Mouse (Mus musculus) hindbrain, postnatal 0 days (tissue): Measurements from ENCODE around the gene Igfbp2. TPM values are rescaled to one million over a fixed set of nuclear protein-coding genes. Genes with fewer than 3 reads are reported as not detected.
A peak's percentile ranks its signal among the peaks of the same experiment; 100 is the strongest.

Experiments used
- ATAC-seq: fragments of 200-750 bp; cut with Nextera tagmentation; 2 replicates; pipeline ENCODE4 v1.8.0; 2017; ENCODE audit warnings: mild to moderate bottlenecking, moderate TSS enrichment, moderate library complexity
- DNase-seq: peaks from one replicate; pipeline ENCODE4 v3.0.0-alpha.2; 2015; ENCODE audit warnings: low spot score
- H3K27ac ChIP-seq: fragments of 300-500 bp; sonication (generic); 2 replicates; pipeline ENCODE4 v1.5.1; 2014; ENCODE audit warnings: mild to moderate bottlenecking
- H3K27me3 ChIP-seq: fragments of 300-500 bp; sonication (generic); 2 replicates; pipeline ENCODE4 v1.6.1; 2014; ENCODE audit warnings: low read length, mixed read lengths; ENCODE audit not compliant: insufficient read depth
- H3K36me3 ChIP-seq: fragments of 300-500 bp; sonication (generic); 2 replicates; pipeline ENCODE4 v1.6.1; 2014; ENCODE audit warnings: low read length, mixed read lengths; ENCODE audit not compliant: insufficient read depth
- H3K4me1 ChIP-seq: fragments of 300-500 bp; sonication (generic); 2 replicates; pipeline ENCODE4 v1.6.1; 2014; ENCODE audit warnings: antibody characterized with exemption, low read length, mixed read lengths; ENCODE audit not compliant: insufficient read depth
- H3K4me2 ChIP-seq: fragments of 300-500 bp; sonication (generic); 2 replicates; pipeline ENCODE4 v1.6.1; 2014; ENCODE audit warnings: low read depth, mild to moderate bottlenecking, low read length, moderate library complexity, mixed read lengths
- H3K4me3 ChIP-seq: fragments of 300-500 bp; sonication (generic); 2 replicates; pipeline ENCODE4 v1.5.1; 2014; ENCODE audit warnings: low read length
- H3K9ac ChIP-seq: fragments of 300-500 bp; sonication (generic); replicated peaks from 2 replicates; pipeline ENCODE4 v1.6.1; 2014; ENCODE audit warnings: mild to moderate bottlenecking, low read length, moderate library complexity, mixed read lengths
- H3K9me3 ChIP-seq: fragments of 300-500 bp; sonication (generic); 2 replicates; pipeline ENCODE4 v1.6.1; 2016; ENCODE audit warnings: low read length, mixed read lengths
- CTCF ChIP-seq: IDR thresholded peaks from 2 replicates; pipeline ENCODE4 v1.5.1; 2016; ENCODE audit warnings: antibody characterized with exemption, control low read depth, low read depth
- WGBS: fragments of 180-500 bp; shearing (Covaris S2); extraction: QIAGEN DNeasy Blood & Tissue Kit; methylation state at CpG from one replicate; pipeline ENCODE4 v1.1.7; 2014; 5-methylcytosine and 5-hydroxymethylcytosine counted together
- polyA plus RNA-seq: library from polyadenylated mRNA; unstranded; fragments of >200 nt; fragmentation: Nextera tagmentation; extraction: Ambion mirVana; gene quantifications from 2 replicates; pipeline ENCODE4 v1.2.1, GENCODE M21; 2015
- total RNA-seq: library from RNA; depleted of rRNA; stranded (reverse); fragments of >200 nt; gene quantifications from 2 replicates; pipeline ENCODE4 v1.2.3, GENCODE M21; 2014

The Igfbp2 gene
- total and polyA plus RNA-seq, 2 experiments from 2014 or later: 480 to 686 TPM

- DNase-seq: no peak
- no peak for ATAC-seq
- no peak for TF ChIP-seq CTCF
Observed at GRCm38 (mm10) chr1:72864272-72864671, 40.0 kb downstream of the Igfbp2 start.

GRCm38 (mm10) chr1:72865900-72866299 lies 41.6 kb downstream of the Igfbp2 start:
- Histone ChIP-seq H3K4me2 (peak overlapping the region; percentile 31), H3K4me3 (no peak overlapping the region), H3K9ac (no peak overlapping the region), H3K27ac (0 out of 2 replicates have a peak overlapping the region, but pooled peaks have one; percentile 3), H3K9me3 (no peaks in the 10 kb centered on the region), H3K27me3 (no peaks in the 10 kb centered on the region), H3K4me1 (peaks cover 16% of the 10 kb centered on the region), H3K36me3 (peaks cover 4% of the 10 kb centered on the region; the same call in 1 of the 2 replicates)
- DNase-seq (peak; percentile 91), ATAC-seq (peak; percentile 44)
- TF ChIP-seq CTCF: peak; percentile 99
- WGBS: 11% methylated on average over 6 of the region's 6 CpGs

More at GRCm38 (mm10) chr1:72864272-72864671, 40.0 kb downstream of the Igfbp2 start:
- Histone ChIP-seq H3K36me3 (peaks cover 16% of the 10 kb centered on the region; the same call in 1 of the 2 replicates), H3K4me1 (peaks cover 9% of the 10 kb centered on the region), H3K9ac (no peak overlapping the region), H3K27me3 (no peaks in the 10 kb centered on the region), H3K4me3 (no peak overlapping the region), H3K4me2 (no peak overlapping the region), H3K27ac (no peak overlapping the region), H3K9me3 (no peaks in the 10 kb centered on the region)
- WGBS: 74% methylated on average over 3 of the region's 3 CpGs

- H3K9me3 ChIP-seq: no peaks in the 10 kb centered on the region
- H3K27ac ChIP-seq: 0 out of 2 replicates have a peak overlapping the region, but pooled peaks have one; percentile 3
- ATAC-seq: no peak
- H3K9ac ChIP-seq: no peak overlapping the region
- peaks cover 4% of the 10 kb centered on the region; the same call in 1 of the 2 replicates for H3K36me3 ChIP-seq
- no peaks in the 10 kb centered on the region for H3K27me3 ChIP-seq
- TF ChIP-seq CTCF: no peak
- no peak for DNase-seq
- H3K4me1 ChIP-seq: peaks cover 16% of the 10 kb centered on the region
- peak overlapping the region; percentile 31; the same call in 1 of the 2 replicates for H3K4me2 ChIP-seq
- no peak overlapping the region for H3K4me3 ChIP-seq
- 50% methylated on average over 5 of the region's 5 CpGs for WGBS
Observed at GRCm38 (mm10) chr1:72866417-72866816, 42.1 kb downstream of the Igfbp2 start.

GRCm38 (mm10) chr1:72867346-72867745 lies 43.0 kb downstream of the Igfbp2 start:
- H3K9me3 ChIP-seq: no peaks in the 10 kb centered on the region
- no peak overlapping the region for H3K4me3 ChIP-seq
- WGBS: 24% methylated on average over 1 of the region's 1 CpGs
- ATAC-seq (no peak), DNase-seq (no peak)
- H3K9ac ChIP-seq: no peak overlapping the region
- H3K27ac ChIP-seq: no peak overlapping the region
- H3K27me3 ChIP-seq: no peaks in the 10 kb centered on the region
- no peak overlapping the region for H3K4me2 ChIP-seq
- peaks cover 16% of the 10 kb centered on the region for H3K4me1 ChIP-seq
- no peaks in the 10 kb centered on the region for H3K36me3 ChIP-seq
- no peak for TF ChIP-seq CTCF

- 69% methylated on average over 10 of the region's 10 CpGs for WGBS
- Histone ChIP-seq H3K27me3 (no peaks in the 10 kb centered on the region), H3K9me3 (no peaks in the 10 kb centered on the region), H3K36me3 (no peaks in the 10 kb centered on the region), H3K27ac (0 out of 2 replicates have a peak overlapping the region, but pooled peaks have one; percentile 11), H3K4me1 (peaks cover 16% of the 10 kb centered on the region), H3K4me3 (no peak overlapping the region), H3K4me2 (0 out of 2 replicates have a peak overlapping the region, but pooled peaks have one; percentile 83), H3K9ac (no peak overlapping the region)
- no peak for TF ChIP-seq CTCF
- no peak for DNase-seq
- ATAC-seq: no peak
Observed at GRCm38 (mm10) chr1:72868429-72869215, 44.3 kb downstream of the Igfbp2 start.

- Histone ChIP-seq H3K4me3 (no peak overlapping the region), H3K4me2 (0 out of 2 replicates have a peak overlapping the region, but pooled peaks have one; percentile 83), H3K9ac (no peak overlapping the region), H3K27ac (0 out of 2 replicates have a peak overlapping the region, but pooled peaks have one; percentile 11), H3K27me3 (no peaks in the 10 kb centered on the region), H3K36me3 (no peaks in the 10 kb centered on the region), H3K4me1 (peaks cover 16% of the 10 kb centered on the region), H3K9me3 (no peaks in the 10 kb centered on the region)
- DNase-seq (no peak), ATAC-seq (no peak)
- no peak for TF ChIP-seq CTCF
Observed at GRCm38 (mm10) chr1:72869275-72869674, 45.0 kb downstream of the Igfbp2 start.
